Mouse (Mus musculus) kidney, postnatal 14 days (tissue): ENCODE results near the gene Iqgap2.
A peak's percentile ranks its signal among the peaks of the same experiment; 100 is the strongest.

ENCODE experiments used
- DNase-seq: peaks from one replicate; pipeline ENCODE4 v3.0.0; 2022; ENCODE audit warnings: mixed read lengths

The Iqgap2 gene

GRCm38 (mm10) chr13:95611752-95612151, 280.0 kb downstream of the Iqgap2 start:
- no peak for DNase-seq

GRCm38 (mm10) chr13:95610786-95611562, 280.7 kb downstream of the Iqgap2 start:
- no peak for DNase-seq

GRCm38 (mm10) chr13:95609088-95609420, 282.7 kb downstream of the Iqgap2 start:
- no peak for DNase-seq

GRCm38 (mm10) chr13:95608416-95609087, 283.2 kb downstream of the Iqgap2 start:
- DNase-seq: no peak

- DNase-seq: no peak
Observed at GRCm38 (mm10) chr13:95607019-95607418, 284.7 kb downstream of the Iqgap2 start.

- DNase-seq: no peak
Observed at GRCm38 (mm10) chr13:95604288-95604687, 287.4 kb downstream of the Iqgap2 start.

- no peak for DNase-seq
Observed at GRCm38 (mm10) chr13:95599833-95600359, 291.8 kb downstream of the Iqgap2 start.

GRCm38 (mm10) chr13:95598232-95598920, 293.3 kb downstream of the Iqgap2 start:
- no peak for DNase-seq

GRCm38 (mm10) chr13:95597578-95597977, 294.1 kb downstream of the Iqgap2 start:
- DNase-seq: no peak

GRCm38 (mm10) chr13:95596689-95597088, 295.0 kb downstream of the Iqgap2 start:
- no peak for DNase-seq

- no peak for DNase-seq
Observed at GRCm38 (mm10) chr13:95595921-95596320, 295.8 kb downstream of the Iqgap2 start.

GRCm38 (mm10) chr13:95595411-95595810, 296.3 kb downstream of the Iqgap2 start:
- DNase-seq: peak; percentile 38

- no peak for DNase-seq
Observed at GRCm38 (mm10) chr13:95592860-95593259, 298.9 kb downstream of the Iqgap2 start.

- DNase-seq: no peak
Observed at GRCm38 (mm10) chr13:95591606-95592005, 300.1 kb downstream of the Iqgap2 start.

- no peak for DNase-seq
Observed at GRCm38 (mm10) chr13:95587628-95588027, 304.1 kb downstream of the Iqgap2 start.

GRCm38 (mm10) chr13:95584898-95585297, 306.8 kb downstream of the Iqgap2 start:
- no peak for DNase-seq

- no peak for DNase-seq
Observed at GRCm38 (mm10) chr13:95583237-95584189, 308.2 kb downstream of the Iqgap2 start.

GRCm38 (mm10) chr13:95581850-95582249, 309.9 kb downstream of the Iqgap2 start:
- DNase-seq: no peak

- no peak for DNase-seq
Observed at GRCm38 (mm10) chr13:95578016-95578697, 313.6 kb downstream of the Iqgap2 start.
